Mouse (Mus musculus) heart, adult 2 months (tissue): ENCODE measurements at regions not wholly inside any gene's neighbourhood (a gene's known extent, or its start where the extent isn't known, plus 50 kb on each side); places are given as distances from the start of the nearest gene placed in this dataset.

Experiments used
- DNase-seq, 2 experiments: peaks; one replicate each; pipeline ENCODE4 v3.0.0; 2021
- H3K27ac ChIP-seq: fragments of 200-600 bp; 2 replicates; pipeline ENCODE4 v1.8.1; 2022
- H3K27me3 ChIP-seq: fragments of 200-500 bp; 2 replicates; pipeline ENCODE4 v1.6.1; 2012; ENCODE audit warnings: mild to moderate bottlenecking, low read length, inconsistent platforms, mixed read lengths; ENCODE audit not compliant: control insufficient read depth, insufficient read depth
- H3K36me3 ChIP-seq: fragments of 200-500 bp; 2 replicates; pipeline ENCODE4 v1.6.1; 2012; ENCODE audit warnings: low read length, inconsistent platforms; ENCODE audit not compliant: control insufficient read depth, insufficient read depth
- H3K4me1 ChIP-seq: fragments of 200-500 bp; 2 replicates; pipeline ENCODE4 v1.6.1; 2011; ENCODE audit warnings: low read length; ENCODE audit not compliant: control insufficient read depth, insufficient read depth
- H3K4me3 ChIP-seq: fragments of 200-600 bp; 2 replicates; pipeline ENCODE4 v1.8.1; 2022
- H3K79me2 ChIP-seq: fragments of 200-500 bp; replicated peaks from 2 replicates; pipeline ENCODE4 v1.6.1; 2012; ENCODE audit warnings: mild to moderate bottlenecking, inconsistent platforms, low read length, moderate library complexity, mixed read lengths; ENCODE audit not compliant: control insufficient read depth, insufficient read depth
- H3K9ac ChIP-seq: fragments of 200-500 bp; 2 replicates; pipeline ENCODE4 v1.6.1; 2012; ENCODE audit warnings: low read depth, mild to moderate bottlenecking, control low read depth, inconsistent platforms, low read length, mixed read lengths
- CTCF ChIP-seq: fragments of 200-600 bp; IDR thresholded peaks from 2 replicates; pipeline ENCODE4 v1.8.1; 2022; ENCODE audit warnings: antibody characterized with exemption, mild to moderate bottlenecking, moderate library complexity
- EP300 ChIP-seq: fragments of 200-500 bp; IDR thresholded peaks from 2 replicates; pipeline ENCODE4 v1.6.1; 2011; ENCODE audit warnings: low read depth, low read length, control low read depth; ENCODE audit not compliant: insufficient read depth
- POLR2A ChIP-seq: fragments of 200-500 bp; IDR thresholded peaks from 2 replicates; pipeline ENCODE4 v1.6.1; 2011; ENCODE audit warnings: mild to moderate bottlenecking, low read depth, low read length, control low read depth; ENCODE audit not compliant: insufficient read depth
- WGBS: fragments of 180-500 bp; shearing (Covaris S2); methylation state at CpG from one replicate; pipeline ENCODE4 v1.1.7; 2018; 5-methylcytosine and 5-hydroxymethylcytosine counted together
- intact Hi-C: fragments of 180-260 bp; cut with DNase I; formaldehyde crosslinking; loops from one replicate; pipeline ENCODE4 v1.15.1; 2025

- Histone ChIP-seq H3K27ac (no peak overlapping the region), H3K79me2 (no peaks in the 10 kb centered on the region), H3K4me1 (no peaks in the 10 kb centered on the region), H3K36me3 (no peaks in the 10 kb centered on the region), H3K4me3 (no peak overlapping the region), H3K9ac (no peak overlapping the region), H3K27me3 (no peaks in the 10 kb centered on the region)
- TF ChIP-seq EP300 (no peak), POLR2A (no peak), CTCF (no peak)
- 44% methylated on average over 2 of the region's 2 CpGs for WGBS
- intact Hi-C loops, result no loop called here
- no peak for DNase-seq
Measured at GRCm38 (mm10) chr1:186458099-186458637, 247.6 kb downstream of the Tgfb2 start.

GRCm38 (mm10) chr1:186457098-186457497, 248.7 kb downstream of the Tgfb2 start:
- H3K4me1 ChIP-seq, result no peaks in the 10 kb centered on the region
- H3K79me2 ChIP-seq, result no peaks in the 10 kb centered on the region
- no peak overlapping the region for H3K9ac ChIP-seq
- WGBS, result 86% methylated on average over 8 of the region's 8 CpGs
- DNase-seq, result no peak
- no peaks in the 10 kb centered on the region for H3K36me3 ChIP-seq
- intact Hi-C loops, result no loop called here
- H3K27me3 ChIP-seq, result no peaks in the 10 kb centered on the region
- H3K27ac ChIP-seq, result no peak overlapping the region
- no peak overlapping the region for H3K4me3 ChIP-seq
- no peak for TF ChIP-seq POLR2A
- TF ChIP-seq CTCF, result no peak
- no peak for TF ChIP-seq EP300

- no peak overlapping the region for H3K4me3 ChIP-seq
- peak; percentile 73 for TF ChIP-seq CTCF
- TF ChIP-seq EP300, result no peak
- H3K27ac ChIP-seq, result no peak overlapping the region
- no peaks in the 10 kb centered on the region for H3K27me3 ChIP-seq
- intact Hi-C loops, result no loop called here
- WGBS, result over 99% methylated on average over 3 of the region's 3 CpGs
- no peaks in the 10 kb centered on the region for H3K79me2 ChIP-seq
- no peaks in the 10 kb centered on the region for H3K4me1 ChIP-seq
- DNase-seq, result peak in 1 of 2 experiments; percentile 25
- no peak overlapping the region for H3K9ac ChIP-seq
- H3K36me3 ChIP-seq, result no peaks in the 10 kb centered on the region
Measured at GRCm38 (mm10) chr1:186456131-186456530, 249.7 kb downstream of the Tgfb2 start.

GRCm38 (mm10) chr1:186455177-186455660, 250.6 kb downstream of the Tgfb2 start:
- H3K4me3 ChIP-seq, result no peak overlapping the region
- H3K36me3 ChIP-seq, result no peaks in the 10 kb centered on the region
- no peaks in the 10 kb centered on the region for H3K27me3 ChIP-seq
- H3K9ac ChIP-seq, result no peak overlapping the region
- H3K79me2 ChIP-seq, result no peaks in the 10 kb centered on the region
- no peak for DNase-seq
- TF ChIP-seq POLR2A, result no peak
- TF ChIP-seq CTCF, result no peak
- no peak for TF ChIP-seq EP300
- WGBS, result 82% methylated on average over 7 of the region's 7 CpGs
- no peaks in the 10 kb centered on the region for H3K4me1 ChIP-seq
- intact Hi-C loops, result no loop called here
- no peak overlapping the region for H3K27ac ChIP-seq

- Histone ChIP-seq H3K27me3 (no peaks in the 10 kb centered on the region), H3K9ac (no peak overlapping the region), H3K27ac (no peak overlapping the region), H3K4me3 (no peak overlapping the region), H3K79me2 (no peaks in the 10 kb centered on the region), H3K4me1 (no peaks in the 10 kb centered on the region), H3K36me3 (no peaks in the 10 kb centered on the region)
- DNase-seq, result no peak
- TF ChIP-seq POLR2A (no peak), EP300 (no peak), CTCF (no peak)
- intact Hi-C loops, result no loop called here
- 28% methylated on average over 4 of the region's 4 CpGs for WGBS
Measured at GRCm38 (mm10) chr1:186454393-186455085, 251.2 kb downstream of the Tgfb2 start.

- Histone ChIP-seq H3K27ac (no peak overlapping the region), H3K4me1 (peaks cover 4% of the 10 kb centered on the region; the same call in 1 of the 2 replicates), H3K36me3 (no peaks in the 10 kb centered on the region), H3K79me2 (no peaks in the 10 kb centered on the region), H3K9ac (no peak overlapping the region), H3K4me3 (no peak overlapping the region), H3K27me3 (no peaks in the 10 kb centered on the region)
- no peak for TF ChIP-seq CTCF
- TF ChIP-seq POLR2A, result no peak
- 73% methylated on average over 16 of the region's 16 CpGs for WGBS
- intact Hi-C loops, result no loop called here
- DNase-seq, result peak in 1 of 2 experiments; percentile 6
Measured at GRCm38 (mm10) chr1:186448841-186449650, 256.7 kb downstream of the Tgfb2 start.
